Mouse (Mus musculus) myocyte (in vitro differentiated cells): Measurements from ENCODE around the gene Ago3.

Source experiments
- MAX ChIP-seq: IDR thresholded peaks from one replicate; pipeline ENCODE4 v1.6.1; 2011; ENCODE audit warnings: low read depth, mild to moderate bottlenecking, control low read depth
- POLR2AphosphoS2 ChIP-seq: IDR thresholded peaks from one replicate; pipeline ENCODE4 v1.6.1; 2011; ENCODE audit warnings: low read depth, control low read depth; ENCODE audit not compliant: insufficient read length
- SRF ChIP-seq: IDR thresholded peaks from one replicate; pipeline ENCODE4 v1.6.1; 2011; ENCODE audit warnings: low read depth; ENCODE audit not compliant: control insufficient read depth, insufficient read length

- TF ChIP-seq MAX (no peak), POLR2AphosphoS2 (no peak), SRF (no peak)
Observed at GRCm38 (mm10) chr4:126306827-126307226, 122.5 kb downstream of the Ago3 start.
